Mouse (Mus musculus) brain, embryonic 18.5 days (tissue): ENCODE measurements at regions not wholly inside any gene's neighbourhood (a gene's known extent, or its start where the extent isn't known, plus 50 kb on each side); places are given as distances from the start of the nearest gene placed in this dataset.

ENCODE experiments used
- DNase-seq: peaks from one replicate; pipeline ENCODE4 v3.0.0-alpha.2; 2012; ENCODE audit warnings: low read depth, low spot score

DNA sequence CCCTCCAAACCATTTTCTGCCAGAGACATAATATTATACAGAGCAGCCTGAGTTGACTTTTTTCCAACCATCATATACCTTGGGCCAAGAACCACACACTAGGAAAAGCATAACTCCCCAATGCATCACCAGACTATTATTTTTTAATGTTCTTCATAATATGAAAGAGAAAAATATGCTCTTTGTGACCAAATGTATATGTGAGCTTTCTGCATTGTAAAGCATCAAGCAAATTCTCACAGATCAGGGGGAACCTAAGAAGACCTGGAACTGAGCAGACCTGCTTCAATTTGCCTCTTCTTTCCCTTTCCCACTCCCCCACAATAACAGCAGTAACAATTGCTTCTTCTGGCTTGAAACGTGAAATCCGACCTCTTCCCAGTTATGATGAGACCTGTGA lies 407.6 kb downstream of the Atp6ap1l start:
- no peak for DNase-seq

DNA sequence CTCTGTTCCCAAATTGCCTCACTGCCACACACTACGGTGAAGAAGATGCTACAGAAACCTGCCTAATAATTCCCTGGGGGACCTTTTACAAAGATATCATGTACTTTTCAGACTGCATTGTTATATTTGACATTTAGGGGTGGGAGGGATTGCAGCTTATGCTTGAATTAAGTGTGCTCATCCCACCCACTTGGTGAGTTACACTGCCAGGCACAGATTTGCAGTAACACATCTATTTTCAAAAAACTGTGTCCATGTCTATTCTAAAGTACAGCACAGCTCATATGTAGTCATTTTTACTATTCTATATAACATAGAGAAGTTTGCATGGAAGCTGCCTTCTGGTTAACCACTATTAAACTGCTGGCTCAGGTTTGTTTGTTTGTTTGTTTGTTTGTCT lies 404.3 kb upstream of the Xrcc4 start:
- DNase-seq = no peak

DNA sequence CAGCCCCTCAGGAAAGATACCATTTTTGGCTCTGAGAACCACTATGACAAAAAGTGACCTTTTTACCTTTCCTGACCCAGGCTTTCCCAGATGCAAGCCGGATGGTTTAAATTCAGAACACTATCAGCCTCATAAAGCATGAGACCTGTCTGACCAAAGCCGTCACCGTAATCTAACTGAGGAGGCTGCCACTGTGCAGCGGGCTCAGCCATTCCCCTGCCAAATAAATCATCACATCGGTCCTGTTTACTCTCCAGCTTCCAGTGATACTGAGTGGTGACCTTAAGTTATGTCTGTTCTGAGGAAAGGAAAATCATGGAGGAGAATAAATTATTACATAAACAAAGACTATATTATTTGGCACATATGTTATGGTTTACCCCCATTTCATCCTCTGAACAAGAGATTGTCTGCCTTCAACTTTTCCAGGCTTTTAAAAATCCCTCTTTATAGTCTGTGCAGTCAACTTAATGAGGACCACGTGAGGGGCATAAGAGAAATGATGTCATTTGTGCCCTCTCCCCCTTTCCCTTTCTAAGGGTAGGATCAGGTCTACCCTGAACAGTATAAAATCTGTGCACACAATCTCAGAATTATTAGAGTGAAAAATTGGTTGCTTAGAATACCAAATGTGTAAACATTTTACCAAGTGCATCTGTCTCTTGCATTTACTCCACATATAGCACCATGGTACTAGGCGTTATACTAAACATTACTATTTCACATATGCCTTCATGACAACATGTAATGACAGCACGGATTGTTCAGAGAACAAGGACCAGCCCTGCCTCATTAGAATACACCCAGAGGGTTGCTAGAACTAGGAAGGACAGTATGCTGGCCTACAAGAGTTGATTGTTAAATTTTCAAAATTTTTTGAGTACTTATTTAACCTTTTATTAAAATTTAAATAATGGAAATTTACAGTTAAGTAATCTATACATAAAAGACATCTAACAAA lies 401.9 kb upstream of the Xrcc4 start:
- DNase-seq = no peak

DNA sequence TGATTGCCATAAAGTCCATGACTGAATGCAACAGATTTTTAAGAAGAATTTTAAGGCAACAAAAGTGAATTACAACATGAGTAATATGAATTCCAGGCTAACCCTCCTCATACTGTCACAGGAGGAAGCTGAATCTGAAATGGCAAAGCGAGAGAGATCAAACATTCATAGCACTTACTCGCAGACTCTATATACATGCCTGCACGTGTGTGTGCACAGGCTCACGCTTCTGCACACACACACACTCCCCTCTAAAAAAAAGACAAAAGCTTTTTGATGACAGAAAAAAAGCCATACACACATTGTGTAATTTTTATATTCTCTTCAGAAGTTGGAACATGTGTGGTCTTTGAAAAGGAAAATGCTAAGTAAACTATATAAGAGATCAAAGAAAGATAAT lies 391.1 kb upstream of the Xrcc4 start:
- DNase-seq = no peak

DNA sequence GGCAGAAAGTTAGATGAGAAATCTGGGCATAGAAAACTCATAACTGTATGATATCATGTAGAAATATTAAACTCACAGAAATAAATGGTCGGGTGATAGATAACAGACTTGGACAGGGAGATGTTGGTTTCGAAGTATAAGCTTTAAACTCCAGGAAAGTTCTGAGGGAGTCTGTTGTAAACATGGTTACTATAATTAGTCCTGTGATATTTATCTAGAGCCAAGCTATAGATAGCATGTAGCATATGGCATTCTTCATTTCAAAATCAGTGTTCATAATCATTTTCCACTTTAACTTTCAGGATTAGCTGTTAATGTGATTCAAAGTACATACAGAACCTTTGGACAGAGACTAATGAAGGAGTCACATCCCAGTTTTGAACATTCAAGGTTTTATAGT lies 387.5 kb upstream of the Xrcc4 start:
- DNase-seq = peak; percentile 20

DNA sequence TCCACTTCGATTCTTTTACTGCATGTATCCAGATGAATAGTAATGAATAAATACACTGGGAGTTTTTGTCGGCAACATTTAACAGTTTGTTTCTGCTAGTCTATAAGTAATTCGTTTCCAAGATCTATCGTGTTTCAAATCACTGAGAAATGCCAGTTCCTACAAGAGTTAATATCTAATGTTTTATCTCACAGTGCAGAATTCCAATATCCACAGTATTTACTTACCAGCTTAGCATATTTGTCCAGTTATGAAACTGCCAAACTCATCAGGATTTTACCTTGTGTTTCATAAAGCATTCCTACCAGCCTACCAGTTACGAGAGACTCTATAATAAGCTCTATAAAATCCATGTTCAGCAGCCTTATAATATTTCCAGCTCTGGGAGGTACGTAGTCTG lies 385.1 kb upstream of the Xrcc4 start:
- DNase-seq = no peak

DNA sequence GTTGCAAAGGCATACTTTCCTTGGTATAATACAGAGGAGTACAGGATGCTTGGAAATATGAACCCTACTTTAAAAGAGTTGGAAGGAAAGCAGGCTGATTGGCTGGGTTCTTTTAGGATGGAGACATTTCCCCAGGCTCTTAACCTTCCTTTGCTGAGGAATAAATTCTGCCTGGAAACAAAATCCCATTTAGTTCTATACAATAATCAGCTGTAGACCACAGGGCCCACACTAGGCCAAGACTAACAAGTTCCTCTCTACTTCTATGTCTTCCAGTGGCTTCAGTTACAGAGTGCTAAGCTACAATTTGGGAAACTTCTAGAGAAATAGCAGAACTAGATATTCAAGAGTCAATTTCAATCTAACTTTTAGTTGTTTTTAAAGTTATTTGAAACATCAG lies 384.6 kb upstream of the Xrcc4 start:
- no peak for DNase-seq

DNA sequence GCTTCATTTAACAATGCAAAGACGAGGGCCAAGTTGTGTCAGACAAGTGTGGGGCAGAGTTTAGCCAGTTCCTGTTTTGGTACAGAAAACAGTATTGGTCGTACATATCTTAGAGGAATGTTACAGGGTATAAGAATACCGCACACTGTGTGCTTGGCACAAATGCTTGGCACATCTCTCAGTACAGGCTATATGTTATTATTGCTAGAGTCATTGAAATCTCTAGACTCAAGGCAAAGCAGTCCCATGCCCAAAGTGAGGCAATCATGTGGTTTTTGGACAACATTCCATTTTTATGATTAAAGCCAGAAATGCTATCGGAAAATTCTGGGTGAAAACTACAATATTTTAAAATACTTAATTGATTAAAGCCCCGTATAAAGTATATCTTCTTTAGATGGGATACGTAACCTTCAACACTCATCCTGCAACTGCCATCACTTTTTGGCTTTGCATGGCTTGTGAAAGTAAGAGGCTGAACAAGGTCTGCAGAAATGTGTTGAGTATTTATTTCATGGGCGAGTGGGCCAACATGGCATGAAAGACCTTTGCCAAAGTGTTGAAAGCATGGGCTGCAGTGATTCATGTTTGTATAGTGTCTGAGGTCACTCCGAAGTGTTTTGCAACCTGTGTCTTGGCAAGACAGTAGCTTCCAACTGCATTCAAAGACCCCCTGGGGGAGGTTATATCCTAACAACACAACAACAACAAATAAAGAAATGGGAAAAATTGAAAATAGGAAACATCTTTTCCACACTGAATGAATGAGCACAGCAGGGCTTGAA lies 383.8 kb upstream of the Xrcc4 start:
- no peak for DNase-seq

DNA sequence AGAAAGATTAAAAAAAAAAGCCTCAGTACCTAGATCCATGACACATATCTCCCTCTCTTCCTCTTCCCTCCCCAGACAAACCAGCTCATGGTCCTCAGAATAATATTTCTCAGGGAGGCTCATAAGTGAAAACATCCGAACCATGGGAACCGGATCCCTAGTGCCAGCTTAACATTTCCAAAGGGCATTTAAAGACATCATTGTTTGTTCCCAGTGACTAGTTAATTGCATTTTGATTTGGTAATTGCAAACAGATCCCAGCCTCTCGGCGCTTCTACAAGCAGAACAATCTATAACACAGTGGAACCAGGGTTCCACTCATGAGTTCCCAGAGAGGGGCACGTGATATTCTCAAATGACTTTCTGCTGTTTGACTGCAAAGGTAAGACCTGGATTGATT lies 376.7 kb upstream of the Xrcc4 start:
- DNase-seq = no peak

DNA sequence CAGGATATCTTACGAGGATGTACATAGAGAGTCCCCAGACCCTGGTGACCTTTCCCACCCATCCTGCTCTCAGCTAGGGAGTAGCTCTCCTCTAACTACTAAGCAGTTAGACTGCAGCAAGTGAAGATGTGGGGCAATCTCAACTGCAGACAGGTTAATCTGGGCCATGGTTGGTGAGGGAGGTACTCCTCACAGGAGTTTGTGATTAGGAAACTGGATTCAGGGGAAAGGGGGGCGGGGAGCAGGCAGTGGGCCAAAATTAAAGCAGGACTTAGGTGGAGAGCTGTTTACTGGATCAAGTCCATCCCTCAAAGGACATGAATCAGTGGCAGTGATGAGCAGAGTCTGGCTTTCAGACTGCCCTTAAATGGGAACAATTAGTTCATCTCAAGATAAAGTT lies 374.6 kb upstream of the Xrcc4 start:
- no peak for DNase-seq

DNA sequence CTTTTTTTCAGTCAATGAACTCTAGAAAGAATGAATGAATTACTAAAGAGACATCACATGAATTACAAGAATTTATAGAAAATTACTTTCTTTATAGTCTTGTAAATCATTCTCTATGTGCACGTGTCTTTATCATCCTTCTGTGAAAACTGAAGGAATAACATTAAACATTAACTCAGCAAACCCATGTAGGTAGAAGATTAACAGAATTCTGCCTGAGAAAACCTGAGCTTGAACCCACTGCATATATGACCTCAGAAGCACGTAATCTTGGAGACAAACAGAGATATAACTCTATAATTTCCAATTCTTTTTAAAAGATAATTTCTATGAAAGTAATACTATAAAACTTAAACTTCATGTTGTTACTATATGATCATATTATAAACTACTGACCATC lies 374.0 kb upstream of the Xrcc4 start:
- DNase-seq = no peak

DNA sequence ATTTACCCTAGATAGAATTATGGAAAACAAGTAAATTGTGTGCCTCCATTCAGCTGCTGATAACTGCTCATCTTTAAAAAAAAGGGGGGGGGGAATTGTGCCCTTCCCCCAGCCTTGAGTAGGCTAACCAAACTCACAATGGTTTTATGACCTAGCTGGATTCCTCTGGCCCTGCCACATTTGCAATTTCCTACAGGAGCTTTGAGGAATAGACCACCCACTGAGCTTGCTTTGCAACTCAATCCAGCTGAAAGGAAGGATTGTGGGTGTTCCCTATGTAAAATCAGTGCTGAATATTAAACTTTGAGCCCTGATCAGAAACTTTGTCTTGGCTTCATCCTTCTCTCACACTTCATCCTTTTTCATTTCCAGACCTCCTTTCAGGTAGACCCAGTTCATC lies 365.2 kb upstream of the Xrcc4 start:
- no peak for DNase-seq

DNA sequence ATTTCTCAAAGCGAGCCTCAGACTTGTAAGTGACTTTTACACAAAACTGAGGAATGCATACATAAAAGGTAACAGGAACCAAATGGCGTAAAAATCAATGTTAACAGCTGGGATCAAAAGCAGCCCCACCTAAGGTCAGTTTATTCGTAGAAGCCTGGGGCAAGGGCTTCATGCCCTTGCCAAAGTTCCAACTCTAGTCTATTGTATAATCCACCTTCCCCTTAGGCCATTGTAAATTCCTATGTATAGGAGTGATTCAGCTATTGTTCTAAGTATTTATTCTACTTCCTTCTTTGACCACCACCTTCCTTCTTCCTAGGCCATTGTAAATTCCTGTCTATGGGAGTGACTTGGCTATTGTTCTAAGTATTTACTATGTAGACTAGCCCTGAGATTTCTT lies 337.5 kb upstream of the Xrcc4 start:
- DNase-seq = no peak

DNA sequence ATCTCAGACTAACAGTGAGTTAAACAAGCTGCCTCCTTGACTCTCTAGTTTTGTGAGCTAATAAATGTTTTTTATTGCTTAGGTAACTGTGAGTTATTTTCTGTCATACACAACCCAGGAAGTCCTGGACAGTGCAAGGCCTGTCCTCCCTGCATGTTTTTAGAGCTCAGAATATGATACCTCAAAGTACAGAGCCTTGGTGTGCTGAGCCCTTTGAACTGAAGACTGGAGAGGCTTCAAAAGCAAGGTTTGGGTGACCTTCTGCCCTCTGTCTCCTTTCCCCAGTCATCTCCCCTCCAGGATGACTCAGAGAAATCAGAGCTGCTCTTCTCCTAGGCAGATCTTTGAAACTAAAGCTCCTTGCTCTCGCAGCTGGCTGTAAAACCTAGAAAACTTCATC lies 336.0 kb upstream of the Xrcc4 start:
- no peak for DNase-seq

DNA sequence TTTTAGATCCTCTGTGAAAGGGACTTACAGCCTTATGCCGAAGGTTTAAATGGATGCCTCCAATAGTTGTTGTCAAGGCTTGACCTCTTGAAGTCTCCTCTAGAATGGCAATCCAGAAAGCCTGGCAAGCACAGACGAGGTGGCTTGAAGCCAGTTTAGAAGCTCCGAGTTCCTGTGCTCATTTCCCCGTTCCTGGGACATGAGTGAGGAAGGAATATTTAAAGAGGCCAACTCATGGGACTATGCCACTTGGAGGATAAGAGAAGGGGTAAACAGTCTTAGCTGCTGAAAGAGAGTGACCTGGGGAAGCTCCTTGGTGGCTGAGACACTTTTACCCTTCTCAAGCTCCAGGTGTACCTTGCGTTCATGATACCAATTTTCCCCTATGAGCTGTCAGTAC lies 335.1 kb upstream of the Xrcc4 start:
- no peak for DNase-seq

DNA sequence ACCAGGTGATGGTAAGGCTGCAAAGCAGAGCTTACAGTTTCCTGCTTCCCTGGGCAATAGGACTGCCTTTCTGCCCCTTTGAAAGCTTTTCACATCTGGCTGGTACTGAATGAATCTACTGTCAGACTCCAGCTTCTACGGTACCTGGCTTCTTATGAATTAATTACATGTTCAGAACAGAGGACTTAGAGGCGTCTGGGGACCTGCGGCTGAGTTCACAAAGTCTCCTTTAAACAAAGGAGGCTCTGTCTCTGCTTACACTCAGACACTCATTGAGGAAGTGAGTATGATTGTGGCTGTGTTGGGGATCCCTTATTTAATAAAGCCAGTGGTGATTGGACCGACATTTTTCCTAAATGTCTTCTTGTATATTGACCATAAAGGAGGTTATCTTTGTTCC lies 331.6 kb upstream of the Xrcc4 start:
- no peak for DNase-seq

DNA sequence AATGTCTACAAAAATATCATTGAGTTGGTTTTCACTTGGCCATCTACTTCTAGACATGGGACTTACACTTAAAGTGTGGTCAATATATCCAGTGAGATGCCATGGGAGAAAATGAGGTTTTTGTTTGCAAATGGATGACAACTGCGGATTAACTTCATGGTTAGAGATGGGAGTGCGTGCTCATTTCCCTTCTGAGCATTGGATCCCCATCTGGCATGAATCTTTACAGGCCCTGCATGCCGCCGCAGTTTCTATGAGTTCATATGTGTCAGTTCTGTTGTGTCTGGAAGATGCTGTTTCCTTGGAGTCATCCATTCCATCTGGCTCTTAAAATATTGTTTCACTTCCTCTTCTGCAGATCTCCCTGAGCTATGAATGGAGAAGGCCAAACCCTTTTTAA lies 315.0 kb upstream of the Xrcc4 start:
- peak; percentile 6 for DNase-seq

DNA sequence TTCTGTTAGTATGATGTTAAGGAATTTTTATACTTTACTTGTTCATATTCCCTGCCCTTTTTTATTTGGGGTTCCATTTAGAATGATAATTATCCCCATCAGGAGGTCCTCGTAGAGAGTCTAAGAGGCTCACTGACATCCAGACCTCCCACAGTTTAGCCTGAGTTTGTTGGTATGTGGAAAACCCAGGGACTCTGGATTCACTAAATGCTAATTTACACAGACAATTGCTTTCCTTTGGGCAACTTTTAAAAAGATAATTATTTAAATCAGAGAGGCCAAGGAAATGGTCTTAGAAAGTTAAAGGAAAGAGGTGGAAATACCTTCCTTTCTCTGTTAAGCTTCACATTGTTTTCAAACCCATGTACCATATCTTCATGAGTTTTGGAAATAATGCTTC lies 312.7 kb upstream of the Xrcc4 start:
- DNase-seq = no peak

DNA sequence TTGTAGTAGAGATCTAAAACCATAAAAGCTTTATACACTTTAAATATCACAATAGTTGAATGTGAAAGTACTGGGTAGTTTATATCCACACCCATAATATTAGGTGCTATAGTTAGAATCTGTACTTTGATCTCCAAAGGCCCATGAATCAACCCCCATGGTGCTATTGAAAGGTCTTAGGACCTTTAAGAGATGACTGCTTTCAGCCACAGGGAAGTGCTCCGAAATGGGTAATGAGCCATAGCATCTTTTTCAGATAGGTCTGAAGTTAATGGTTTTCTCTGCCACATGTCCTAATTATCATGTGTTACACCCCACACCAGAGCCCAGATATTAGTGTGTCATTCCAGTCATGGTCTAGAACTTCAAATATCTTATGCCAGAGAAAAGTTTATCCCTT lies 312.1 kb upstream of the Xrcc4 start:
- no peak for DNase-seq

DNA sequence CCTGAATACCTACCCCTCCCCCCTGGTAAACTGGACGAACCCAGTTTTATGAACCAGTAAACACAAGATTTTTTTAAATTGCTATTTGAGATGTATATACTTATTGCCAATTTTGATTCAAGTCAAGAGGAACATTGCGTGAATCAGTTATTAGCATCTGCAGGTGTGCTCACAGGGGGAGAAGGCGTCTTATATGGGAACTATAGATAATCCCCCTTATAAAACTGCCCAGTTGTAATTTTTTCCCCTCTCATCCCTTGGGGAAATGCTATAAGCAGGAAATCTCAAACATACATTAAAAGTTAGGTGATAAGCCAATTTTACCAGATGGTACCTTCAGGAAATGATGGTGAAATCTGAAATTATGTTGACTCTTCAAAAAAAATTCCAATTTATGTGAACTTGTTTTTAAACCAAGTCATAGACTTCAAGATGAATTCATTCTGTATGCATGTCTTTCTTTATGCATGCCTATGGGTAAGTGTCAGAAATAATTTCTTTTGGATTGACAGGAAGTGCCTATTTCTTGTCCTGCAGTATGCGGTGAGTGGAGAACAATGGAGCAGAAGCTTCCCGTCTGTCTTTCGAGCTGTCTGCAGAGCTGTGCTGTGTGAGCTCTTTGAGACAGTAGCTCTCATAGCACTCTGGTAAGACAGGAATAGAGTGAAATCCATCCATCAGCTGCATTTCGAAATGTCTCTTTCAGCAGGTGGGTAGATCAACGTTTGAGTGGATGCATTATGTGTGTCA lies 306.0 kb upstream of the Xrcc4 start:
- DNase-seq = peak; percentile 8

DNA sequence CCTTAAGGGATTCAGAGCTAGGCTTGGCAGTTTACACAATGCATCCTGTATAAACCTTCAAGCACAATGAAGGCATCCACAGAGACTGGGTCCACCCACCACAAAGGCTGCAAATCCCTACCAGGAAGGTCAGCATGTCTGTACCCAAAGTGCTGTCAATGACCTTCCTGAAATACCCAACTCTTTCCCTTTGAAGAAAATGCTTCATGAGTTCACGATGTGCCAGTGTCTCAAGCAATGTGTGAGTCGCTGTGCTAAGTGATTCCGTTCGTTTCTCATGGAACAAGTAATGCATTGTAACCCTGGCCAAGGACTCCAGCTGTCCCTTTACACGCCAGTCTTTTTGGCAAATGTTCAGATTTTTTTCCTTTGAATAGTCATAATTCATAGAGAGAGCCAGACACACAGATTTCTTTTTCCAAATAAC lies 305.4 kb upstream of the Xrcc4 start:
- peak; percentile 22 for DNase-seq

DNA sequence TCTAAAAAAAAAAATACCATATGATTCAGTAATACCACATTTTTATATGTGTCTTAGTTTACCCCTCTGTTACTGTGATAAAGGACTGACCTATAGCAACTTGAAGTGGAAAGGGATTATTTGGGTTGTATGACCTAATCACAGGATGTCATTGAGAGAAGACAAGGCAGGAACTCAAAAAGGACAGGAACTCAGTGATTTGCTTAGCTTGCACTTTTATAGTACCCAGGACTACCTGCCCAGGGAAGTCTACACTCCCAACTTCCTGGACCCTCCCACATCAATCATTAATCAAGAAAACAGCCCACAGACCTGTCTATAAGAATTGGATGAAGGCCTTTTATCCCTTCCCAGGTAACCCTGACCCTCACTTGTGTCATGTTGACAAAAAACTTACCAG lies 303.0 kb upstream of the Xrcc4 start:
- no peak for DNase-seq
